Mouse (Mus musculus): Measurements from ENCODE around the gene Gpc2. TPM values are rescaled to one million over a fixed set of nuclear protein-coding genes. Genes with fewer than 3 reads are reported as not detected.
A peak's percentile ranks its signal among the peaks of the same experiment; 100 is the strongest.

Gpc2 gene
- total and polyA plus RNA-seq, 3 experiments, result not detected

DNA sequence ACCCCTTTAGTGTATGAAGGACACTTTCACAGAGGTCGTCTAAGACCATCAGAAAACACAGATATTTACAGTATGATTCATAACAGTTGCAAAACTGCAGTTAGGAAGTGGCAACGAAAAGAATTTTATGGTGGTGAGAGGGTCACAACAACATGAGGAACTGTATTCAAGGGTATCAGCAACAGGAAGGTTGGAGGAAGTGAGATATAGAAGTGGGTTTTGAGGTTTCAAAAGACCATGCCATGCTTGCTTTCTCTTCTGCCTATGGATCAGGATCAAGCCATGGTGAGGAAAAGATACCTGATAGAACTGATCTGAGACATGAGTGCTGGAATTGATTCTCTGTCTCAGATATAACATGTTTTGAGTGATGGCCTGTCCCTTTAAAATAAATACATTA, 52.4 kb downstream of the Gpc2 start:
- H3K4me3 ChIP-seq (replicated peaks in 1 of 3; ENCODE audit: low read depth in 2 of 3, low read length in 2 of 3, poor library complexity in 1 of 3), result no peak overlapping the region
- H3K9ac ChIP-seq (ENCODE audit: insufficient read depth, low read depth), result no peak overlapping the region
- DNase-seq (ENCODE audit: extremely low read depth), result peak; percentile 18
- dilution Hi-C loops (cut with MboI; ENCODE audit: extremely low pct_ligation_motif_present, extremely low pct_unique_long_range_greater_than_20kb, low sequenced_read_pairs) (no loop called here), in situ Hi-C loops (cut with MboI; ENCODE audit: low pct_ligation_motif_present, low pct_unique_long_range_greater_than_20kb, low sequenced_read_pairs) (loop anchor here (25.0 kb wide), 1 partner anchor 435 kb away; no protein-coding TSS in a partner anchor)
- no peaks in the 10 kb centered on the region for H3K9me3 ChIP-seq (replicated peaks; ENCODE audit: low read length)
- H3K27me3 ChIP-seq (replicated peaks), result no peaks in the 10 kb centered on the region
- H3K79me2 ChIP-seq (replicated peaks; ENCODE audit: control insufficient read depth, extremely low read depth, insufficient read depth, poor library complexity, severe bottlenecking), result no peaks in the 10 kb centered on the region
- no peak overlapping the region for H3K27ac ChIP-seq (ENCODE audit: insufficient read depth, low read depth)
- no peaks in the 10 kb centered on the region for H3K36me3 ChIP-seq (replicated peaks in 1 of 2; ENCODE audit: control insufficient read depth in 1 of 2, insufficient read depth in 1 of 2, low read length in 1 of 2)
- peaks cover 0 to 5% of the 10 kb centered on the region in 2 experiments; a peak in 2 of 4 replicates for H3K4me1 ChIP-seq (ENCODE audit: control insufficient read depth in 1 of 2, insufficient read depth in 2 of 2)
- TF ChIP-seq IRF4 (IDR thresholded peaks at IDR 0.05; ENCODE audit: low read depth, low read length) (0 out of 2 replicates have a peak, but pooled peaks have one; percentile 10), NRF1 (IDR thresholded peaks at IDR 0.05; ENCODE audit: low read depth, low read length) (no peak), MYC (IDR thresholded peaks at IDR 0.05; ENCODE audit: low read depth, low read length) (no peak), PAX5 (IDR thresholded peaks at IDR 0.05; ENCODE audit: low read length) (no peak), TBP (conservative IDR thresholded peaks at IDR 0.05; ENCODE audit: low read depth, low read length) (no peak), MAZ (IDR thresholded peaks at IDR 0.05; ENCODE audit: low read depth, low read length) (no peak), TCF12 (IDR thresholded peaks at IDR 0.05; ENCODE audit: low read depth, low read length) (no peak), EP300 (IDR thresholded peaks at IDR 0.05; ENCODE audit: low read length) (0 out of 2 replicates have a peak, but pooled peaks have one; percentile 42), ETS1 (conservative IDR thresholded peaks at IDR 0.05; ENCODE audit: low read depth, low read length) (no peak), RCOR1 (conservative IDR thresholded peaks at IDR 0.05; ENCODE audit: low read depth, low read length) (no peak), ZNF384 (IDR thresholded peaks at IDR 0.05; ENCODE audit: low read depth, low read length) (no peak), JUND (conservative IDR thresholded peaks at IDR 0.05; ENCODE audit: low read depth, low read length) (no peak), MAFK (IDR thresholded peaks at IDR 0.05; ENCODE audit: insufficient replicate concordance, low read length) (no peak), SMC3 (IDR thresholded peaks at IDR 0.05; ENCODE audit: low read depth, low read length) (no peak), BHLHE40 (IDR thresholded peaks at IDR 0.05; ENCODE audit: low read depth, low read length) (no peak), ZKSCAN1 (IDR thresholded peaks at IDR 0.05; ENCODE audit: borderline replicate concordance, low read depth, low read length) (no peak)
- no peak overlapping the region for H3K4me2 ChIP-seq (ENCODE audit: insufficient read depth, low read depth, poor library complexity, severe bottlenecking)

DNA sequence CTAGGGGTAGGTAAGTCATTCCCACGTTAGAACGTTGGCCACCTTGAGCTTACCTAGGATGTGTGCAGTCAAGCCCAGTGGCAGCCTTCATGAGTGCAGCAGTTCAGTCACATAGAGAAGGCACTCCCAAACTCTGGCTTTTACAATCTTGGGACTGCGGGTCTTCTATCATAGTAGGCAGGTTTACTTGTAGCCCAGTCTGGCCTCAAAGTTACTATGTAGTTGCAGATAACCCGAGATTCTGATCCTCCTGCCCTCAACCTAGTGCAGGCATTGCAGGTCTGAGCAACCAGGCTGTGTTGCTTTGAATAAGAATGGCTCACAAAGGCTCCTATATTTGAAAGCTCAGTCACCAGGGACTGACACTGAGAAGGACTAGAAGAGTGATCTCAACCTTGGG, 53.3 kb downstream of the Gpc2 start:
- Histone ChIP-seq H3K9me3 (replicated peaks; ENCODE audit: low read length) (no peaks in the 10 kb centered on the region), H3K79me2 (replicated peaks; ENCODE audit: control insufficient read depth, extremely low read depth, insufficient read depth, poor library complexity, severe bottlenecking) (no peaks in the 10 kb centered on the region), H3K36me3 (replicated peaks in 1 of 2; ENCODE audit: control insufficient read depth in 1 of 2, insufficient read depth in 1 of 2, low read length in 1 of 2) (no peaks in the 10 kb centered on the region), H3K4me2 (ENCODE audit: insufficient read depth, low read depth, poor library complexity, severe bottlenecking) (no peak overlapping the region), H3K27ac (ENCODE audit: insufficient read depth, low read depth) (no peak overlapping the region), H3K4me3 (replicated peaks in 1 of 3; ENCODE audit: low read depth in 2 of 3, low read length in 2 of 3, poor library complexity in 1 of 3) (no peak overlapping the region), H3K27me3 (replicated peaks) (no peaks in the 10 kb centered on the region), H3K9ac (ENCODE audit: insufficient read depth, low read depth) (no peak overlapping the region), H3K4me1 (ENCODE audit: control insufficient read depth in 1 of 2, insufficient read depth in 2 of 2) (peaks cover 0 to 5% of the 10 kb centered on the region in 2 experiments; a peak in 2 of 4 replicates)
- in situ Hi-C loops (cut with MboI; ENCODE audit: low pct_ligation_motif_present, low pct_unique_long_range_greater_than_20kb, low sequenced_read_pairs) (loop anchor here (25.0 kb wide), 1 partner anchor 436 kb away; no protein-coding TSS in a partner anchor), dilution Hi-C loops (cut with MboI; ENCODE audit: extremely low pct_ligation_motif_present, extremely low pct_unique_long_range_greater_than_20kb, low sequenced_read_pairs) (no loop called here)
- TF ChIP-seq ELF1 (IDR thresholded peaks at IDR 0.05; ENCODE audit: low read depth, low read length) (no peak), RCOR1 (conservative IDR thresholded peaks at IDR 0.05; ENCODE audit: low read depth, low read length) (no peak), E2F4 (IDR thresholded peaks at IDR 0.05; ENCODE audit: insufficient replicate concordance, low read depth, low read length) (no peak), PAX5 (IDR thresholded peaks at IDR 0.05; ENCODE audit: low read length) (no peak), CTCF (conservative IDR thresholded peaks at IDR 0.05 in 1 of 2, IDR thresholded peaks at IDR 0.05 in 1 of 2; ENCODE audit: low read depth in 2 of 2, low read length in 2 of 2) (no peak), MEF2A (IDR thresholded peaks at IDR 0.05; ENCODE audit: borderline replicate concordance, low read depth, low read length) (no peak)
- no peak for DNase-seq (ENCODE audit: extremely low read depth)
